In the genomic region with DNA sequence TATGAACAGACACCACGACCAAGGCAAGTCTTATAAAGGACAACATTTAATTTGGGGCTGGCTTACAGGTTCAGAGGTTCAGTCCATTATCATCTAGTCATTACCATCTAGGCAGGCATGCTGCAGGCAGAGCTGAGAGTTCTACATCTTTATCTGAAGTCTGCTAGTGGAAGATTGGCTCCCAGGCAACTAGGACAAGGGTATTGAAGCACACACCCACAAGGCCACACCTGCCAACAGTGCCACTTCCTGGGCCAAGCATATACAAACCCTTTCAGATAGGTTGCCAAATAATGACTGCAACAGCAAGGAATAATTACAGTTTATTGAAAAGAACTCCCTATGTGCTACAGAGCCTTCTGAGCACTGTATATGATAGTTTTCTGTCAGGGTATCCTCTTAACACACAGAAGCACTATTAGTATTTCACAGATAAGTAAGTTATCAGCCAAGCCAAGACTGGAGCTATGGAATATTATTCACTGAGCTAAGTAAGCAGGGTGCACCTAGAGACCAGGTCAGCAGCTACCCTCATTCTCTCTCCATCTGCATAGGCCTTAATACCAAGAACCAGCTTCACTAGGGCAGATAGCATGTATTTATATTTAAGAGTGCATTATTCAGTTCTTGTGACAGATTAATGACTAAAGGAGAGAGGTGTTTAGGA, we compare ENCODE assay signal across 12 mouse cellular contexts. TPM values are rescaled to one million over a fixed set of nuclear protein-coding genes. Genes with fewer than 3 reads are reported as not detected.
DNase-seq lines count a peak whose midpoint lies in the region; ATAC-seq and TF ChIP-seq lines count a peak whose summit lies in the region.
"Had no signal": no experiment of that assay in that cellular context is flagged by ENCODE, and none has a peak within 500 bp of the region (broad histone marks: within the 10 kb centered on the region; RNA-seq: fewer than 3 reads in every experiment).

No protein-coding gene starts in this region.

- no peak overlapping the region for H3K4me3 ChIP-seq in stomach, embryonic 15.5 days (replicated peaks)
- no peak overlapping the region for H3K4me3 ChIP-seq in layer of hippocampus, adult 2 months
- H3K4me3 ChIP-seq: lung, embryonic 15.5 days had no signal

- H3K27me3 ChIP-seq in stomach, embryonic 15.5 days (replicated peaks) = no peaks in the 10 kb centered on the region
- H3K27me3 ChIP-seq: lung, embryonic 15.5 days had no signal

- no peak for TF ChIP-seq CTCF in layer of hippocampus, adult 2 months (conservative IDR thresholded peaks at IDR 0.05)

- H3K9ac ChIP-seq in stomach, embryonic 15.5 days = no peak overlapping the region
- H3K9ac ChIP-seq: lung, embryonic 15.5 days had no signal

- no peak overlapping the region for H3K4me2 ChIP-seq in stomach, embryonic 15.5 days
- H3K4me2 ChIP-seq: lung, embryonic 15.5 days had no signal

- H3K27ac ChIP-seq in stomach, embryonic 15.5 days = no peak overlapping the region
- H3K27ac ChIP-seq in layer of hippocampus, adult 2 months = no peak overlapping the region
- H3K27ac ChIP-seq: lung, embryonic 15.5 days had no signal

- peak; percentile 88; the same call in 1 of the 2 replicates for ATAC-seq in stomach, embryonic 15.5 days (ENCODE audit: insufficient read depth, low FRiP score, low read depth)
- ATAC-seq: inflammation-experienced regulatory T-cells, adult 6 months had no signal

- no peaks in the 10 kb centered on the region for H3K9me3 ChIP-seq in stomach, embryonic 15.5 days
- H3K9me3 ChIP-seq: lung, embryonic 15.5 days had no signal

- H3K36me3 ChIP-seq in stomach, embryonic 15.5 days = peaks cover 21% of the 10 kb centered on the region

- peak; percentile 4 for DNase-seq in lung, postnatal 25 days (ENCODE audit: low spot score)
- no peak for DNase-seq in lung, postnatal 10 days
- DNase-seq in cerebellum, adult 9-10 months = peak; percentile 57
- DNase-seq in liver = peak; percentile 80
- no peak for DNase-seq in thymus, adult 18-20 months
- DNase-seq in left cerebral cortex, postnatal 4 days = no peak
- DNase-seq in layer of hippocampus, adult 2 months (ENCODE audit: low spot score in 2 of 2) = no peak
- DNase-seq: right cerebral cortex, adult 18-20 months; thymus, postnatal 25 days had no signal

- 77% methylated on average over 1 of the region's 1 CpGs for WGBS in stomach, embryonic 15.5 days

- no peaks in the 10 kb centered on the region for H3K4me1 ChIP-seq in stomach, embryonic 15.5 days
- H3K4me1 ChIP-seq: lung, embryonic 15.5 days had no signal

- intact Hi-C loops in left cerebral cortex, postnatal 4 days (cut with DNase I) = no loop called here

RNA-seq across cellular contexts. Expression of gene Gpr21, which starts 33.3 kb away (rescaled TPM):
- 1.8 and 2.5 TPM in 2 replicates for polyA plus RNA-seq in stomach, embryonic 15.5 days (2015; fragmentation: Nextera tagmentation; extraction: Ambion mirVana)
- 10 to 100 TPM; 32.3 to 40.2 TPM for total RNA-seq in left cerebral cortex, postnatal 4 days (2021)
- 1 to 10 TPM; 2.7 to 3.5 TPM for total RNA-seq in layer of hippocampus, adult 2 months (2021)

Comparison
In these comparisons a context has a peak if more than half of its experiments do, and no peak if none do; other contexts are left out.
1. DNase-seq: peak in lung, postnatal 25 days (single experiment), cerebellum, adult 9-10 months (single experiment) and liver (single experiment); none in lung, postnatal 10 days (single experiment), thymus, adult 18-20 months (0 of 2), left cerebral cortex, postnatal 4 days (single experiment) and layer of hippocampus, adult 2 months (0 of 2).
2. RNA of gene Gpr21, which starts 33.3 kb away (total RNA-seq): 32.3 to 40.2 TPM in left cerebral cortex, postnatal 4 days; 2.7 to 3.5 TPM in layer of hippocampus, adult 2 months; every median in the first group is over 4 times any median in the second.